Mouse (Mus musculus) lung, embryonic 15.5 days (tissue): ENCODE measurements around the gene Snx33. TPM values are rescaled to one million over a fixed set of nuclear protein-coding genes. Genes with fewer than 3 reads are reported as not detected.

Experiments used
- ATAC-seq: fragments of 200-750 bp; cut with Nextera tagmentation; 2 replicates; pipeline ENCODE4 v1.8.0; 2017; ENCODE audit warnings: moderate number of reproducible peaks, borderline replicate concordance; ENCODE audit not compliant: low FRiP score, low TSS enrichment; ENCODE audit errors: extremely low read depth
- H3K27ac ChIP-seq: fragments of 300-500 bp; sonication (generic); 2 replicates; pipeline ENCODE4 v1.5.1; 2015; ENCODE audit warnings: moderate library complexity, mild to moderate bottlenecking, inconsistent platforms
- H3K27me3 ChIP-seq: fragments of 300-500 bp; sonication (generic); 2 replicates; pipeline ENCODE4 v1.6.1; 2015; ENCODE audit warnings: inconsistent platforms
- H3K36me3 ChIP-seq: fragments of 300-500 bp; sonication (generic); 2 replicates; pipeline ENCODE4 v1.6.1; 2015; ENCODE audit warnings: inconsistent platforms
- H3K4me1 ChIP-seq: fragments of 300-500 bp; sonication (generic); 2 replicates; pipeline ENCODE4 v1.6.1; 2015; ENCODE audit warnings: inconsistent platforms
- H3K4me2 ChIP-seq: fragments of 300-500 bp; sonication (generic); 2 replicates; pipeline ENCODE4 v1.6.1; 2015; ENCODE audit warnings: inconsistent platforms, mild to moderate bottlenecking, moderate library complexity
- H3K4me3 ChIP-seq: fragments of 300-500 bp; sonication (generic); 2 replicates; pipeline ENCODE4 v1.5.1; 2015; ENCODE audit warnings: mild to moderate bottlenecking, inconsistent platforms
- H3K9ac ChIP-seq: fragments of 300-500 bp; sonication (generic); 2 replicates; pipeline ENCODE4 v1.6.1; 2015; ENCODE audit warnings: inconsistent platforms
- H3K9me3 ChIP-seq: fragments of 300-500 bp; sonication (generic); 2 replicates; pipeline ENCODE4 v1.6.1; 2016; ENCODE audit warnings: inconsistent platforms
- WGBS: fragments of 180-500 bp; shearing (Covaris S2); methylation state at CpG from one replicate; pipeline ENCODE4 v1.1.7; 2015; 5-methylcytosine and 5-hydroxymethylcytosine counted together
- polyA plus RNA-seq: library from polyadenylated mRNA; unstranded; fragments of >200 nt; fragmentation: Nextera tagmentation; extraction: Ambion mirVana; gene quantifications from 2 replicates; pipeline ENCODE4 v1.2.1, GENCODE M21; 2015

Snx33 gene
- polyA plus RNA-seq, 1 experiment from 2014 or later, result 11.4 TPM

GRCm38 (mm10) chr9:56886113-56886512 lies 42.1 kb downstream of the Snx33 start:
- no peak overlapping the region for H3K9ac ChIP-seq
- H3K4me3 ChIP-seq, result no peak overlapping the region
- H3K4me2 ChIP-seq, result no peak overlapping the region
- H3K4me1 ChIP-seq, result peaks cover 29% of the 10 kb centered on the region
- peaks cover 9% of the 10 kb centered on the region; the same call in 1 of the 2 replicates for H3K36me3 ChIP-seq
- 52% methylated on average over 13 of the region's 13 CpGs for WGBS
- no peaks in the 10 kb centered on the region for H3K27me3 ChIP-seq
- no peak for ATAC-seq
- no peaks in the 10 kb centered on the region for H3K9me3 ChIP-seq
- H3K27ac ChIP-seq, result no peak overlapping the region

GRCm38 (mm10) chr9:56884328-56884727 lies 43.8 kb downstream of the Snx33 start:
- Histone ChIP-seq H3K9me3 (no peaks in the 10 kb centered on the region), H3K4me2 (no peak overlapping the region), H3K4me1 (peaks cover 37% of the 10 kb centered on the region), H3K9ac (no peak overlapping the region), H3K27ac (no peak overlapping the region), H3K4me3 (no peak overlapping the region), H3K36me3 (peaks cover 9% of the 10 kb centered on the region; the same call in 1 of the 2 replicates), H3K27me3 (no peaks in the 10 kb centered on the region)
- ATAC-seq, result no peak
- 87% methylated on average over 4 of the region's 4 CpGs for whole genome bisulfite sequencing

GRCm38 (mm10) chr9:56883470-56883869 lies 44.7 kb downstream of the Snx33 start:
- Histone ChIP-seq H3K4me3 (no peak overlapping the region), H3K27me3 (no peaks in the 10 kb centered on the region), H3K4me2 (no peak overlapping the region), H3K9ac (no peak overlapping the region), H3K4me1 (peaks cover 37% of the 10 kb centered on the region), H3K9me3 (no peaks in the 10 kb centered on the region), H3K27ac (no peak overlapping the region), H3K36me3 (peaks cover 6% of the 10 kb centered on the region; the same call in 1 of the 2 replicates)
- WGBS, result 65% methylated on average over 7 of the region's 7 CpGs
- ATAC-seq, result no peak

GRCm38 (mm10) chr9:56882818-56883217 lies 45.4 kb downstream of the Snx33 start:
- Histone ChIP-seq H3K27me3 (no peaks in the 10 kb centered on the region), H3K9ac (no peak overlapping the region), H3K9me3 (no peaks in the 10 kb centered on the region), H3K4me1 (peaks cover 37% of the 10 kb centered on the region), H3K4me3 (no peak overlapping the region), H3K27ac (peak overlapping the region; percentile 76; the same call in 1 of the 2 replicates), H3K4me2 (no peak overlapping the region), H3K36me3 (0 out of 2 replicates have a peak, but pooled peaks cover 5% of the 10 kb centered on the region)
- no peak for ATAC-seq
- WGBS, result 47% methylated on average over 12 of the region's 12 CpGs

- Histone ChIP-seq H3K4me3 (no peak overlapping the region), H3K9me3 (no peaks in the 10 kb centered on the region), H3K9ac (no peak overlapping the region), H3K36me3 (0 out of 2 replicates have a peak, but pooled peaks cover 5% of the 10 kb centered on the region), H3K27ac (peak overlapping the region; percentile 76), H3K4me2 (no peak overlapping the region), H3K27me3 (no peaks in the 10 kb centered on the region), H3K4me1 (peaks cover 37% of the 10 kb centered on the region)
- 45% methylated on average over 4 of the region's 4 CpGs for WGBS
- ATAC-seq, result no peak
These were observed 45.9 kb downstream of the Snx33 start for GRCm38 (mm10) chr9:56882283-56882682.

GRCm38 (mm10) chr9:56881539-56882082 lies 46.6 kb downstream of the Snx33 start:
- H3K27ac ChIP-seq, result peak overlapping the region; percentile 76
- peak; percentile 41 for ATAC-seq

GRCm38 (mm10) chr9:56880790-56881189 lies 47.4 kb downstream of the Snx33 start:
- peaks cover 44% of the 10 kb centered on the region for H3K4me1 ChIP-seq
- WGBS, result 31% methylated on average over 9 of the region's 9 CpGs
- no peak overlapping the region for H3K4me3 ChIP-seq
- no peak for ATAC-seq
- peak overlapping the region; percentile 76 for H3K27ac ChIP-seq
- H3K4me2 ChIP-seq, result no peak overlapping the region
- H3K9ac ChIP-seq, result no peak overlapping the region
- H3K27me3 ChIP-seq, result no peaks in the 10 kb centered on the region
- H3K9me3 ChIP-seq, result no peaks in the 10 kb centered on the region
- H3K36me3 ChIP-seq, result 0 out of 2 replicates have a peak, but pooled peaks cover 5% of the 10 kb centered on the region

More at GRCm38 (mm10) chr9:56881539-56882082, 46.6 kb downstream of the Snx33 start:
- no peak overlapping the region for H3K4me3 ChIP-seq
- 37% methylated on average over 3 of the region's 3 CpGs for WGBS
- H3K27me3 ChIP-seq, result no peaks in the 10 kb centered on the region
- H3K4me1 ChIP-seq, result peaks cover 41% of the 10 kb centered on the region
- H3K9me3 ChIP-seq, result no peaks in the 10 kb centered on the region
- H3K9ac ChIP-seq, result no peak overlapping the region
- H3K4me2 ChIP-seq, result no peak overlapping the region
- H3K36me3 ChIP-seq, result 0 out of 2 replicates have a peak, but pooled peaks cover 5% of the 10 kb centered on the region

- peaks cover 32% of the 10 kb centered on the region for H3K4me1 ChIP-seq
- H3K27me3 ChIP-seq, result no peaks in the 10 kb centered on the region
- 76% methylated on average over 5 of the region's 5 CpGs for WGBS
- no peaks in the 10 kb centered on the region for H3K36me3 ChIP-seq
- no peaks in the 10 kb centered on the region for H3K9me3 ChIP-seq
- no peak for ATAC-seq
- no peak overlapping the region for H3K27ac ChIP-seq
- no peak overlapping the region for H3K4me3 ChIP-seq
- no peak overlapping the region for H3K9ac ChIP-seq
- H3K4me2 ChIP-seq, result no peak overlapping the region
These were observed 50.9 kb downstream of the Snx33 start for GRCm38 (mm10) chr9:56877284-56877683.

- no peak for ATAC-seq
- H3K4me3 ChIP-seq, result no peak overlapping the region
- H3K4me1 ChIP-seq, result peaks cover 27% of the 10 kb centered on the region
- no peak overlapping the region for H3K4me2 ChIP-seq
- no peaks in the 10 kb centered on the region for H3K9me3 ChIP-seq
- no peak overlapping the region for H3K9ac ChIP-seq
- peak overlapping the region; percentile 16; the same call in 1 of the 2 replicates for H3K27ac ChIP-seq
- WGBS, result 47% methylated on average over 9 of the region's 9 CpGs
- H3K36me3 ChIP-seq, result no peaks in the 10 kb centered on the region
- H3K27me3 ChIP-seq, result no peaks in the 10 kb centered on the region
These were observed 51.4 kb downstream of the Snx33 start for GRCm38 (mm10) chr9:56876784-56877183.

GRCm38 (mm10) chr9:56873097-56873496 lies 55.1 kb downstream of the Snx33 start:
- H3K4me3 ChIP-seq, result no peak overlapping the region

GRCm38 (mm10) chr9:56872105-56872903 lies 55.9 kb downstream of the Snx33 start:
- Histone ChIP-seq H3K4me1 (peaks cover 47% of the 10 kb centered on the region), H3K9ac (no peak overlapping the region), H3K9me3 (no peaks in the 10 kb centered on the region), H3K27ac (no peak overlapping the region), H3K36me3 (no peaks in the 10 kb centered on the region), H3K4me2 (no peak overlapping the region), H3K4me3 (no peak overlapping the region), H3K27me3 (no peaks in the 10 kb centered on the region)
- ATAC-seq, result no peak
- 76% methylated on average over 5 of the region's 5 CpGs for WGBS

More at GRCm38 (mm10) chr9:56873097-56873496, 55.1 kb downstream of the Snx33 start:
- Histone ChIP-seq H3K4me1 (peaks cover 39% of the 10 kb centered on the region), H3K27ac (no peak overlapping the region), H3K9me3 (no peaks in the 10 kb centered on the region), H3K27me3 (no peaks in the 10 kb centered on the region), H3K4me2 (no peak overlapping the region), H3K36me3 (no peaks in the 10 kb centered on the region), H3K9ac (no peak overlapping the region)
- no peak for ATAC-seq
- 50% methylated on average over 1 of the region's 1 CpGs for WGBS

- H3K4me2 ChIP-seq, result peak overlapping the region; percentile 2; the same call in 1 of the 2 replicates
These were observed 57.0 kb downstream of the Snx33 start for GRCm38 (mm10) chr9:56871191-56871590.

More at GRCm38 (mm10) chr9:56871191-56871590, 57.0 kb downstream of the Snx33 start:
- no peaks in the 10 kb centered on the region for H3K36me3 ChIP-seq
- H3K4me3 ChIP-seq, result no peak overlapping the region
- H3K4me1 ChIP-seq, result peaks cover 51% of the 10 kb centered on the region
- no peaks in the 10 kb centered on the region for H3K9me3 ChIP-seq
- no peak overlapping the region for H3K9ac ChIP-seq
- peak overlapping the region; percentile 20 for H3K27ac ChIP-seq
- ATAC-seq, result peak; percentile 28; the same call in 1 of the 2 replicates
- 33% methylated on average over 5 of the region's 5 CpGs for WGBS
- no peaks in the 10 kb centered on the region for H3K27me3 ChIP-seq
